Mouse (Mus musculus): ENCODE measurements around the gene Gm20662.

Gene Gm20662

GRCm38 (mm10) chr9:107974491-107975171 is 21.5 kb upstream of the Gm20662 start:
- in situ Hi-C loops (cut with MboI, MseI): loop anchor here in 1 of 2 experiments (10.0 kb wide), 1 partner anchor 1500 kb away; the partner anchor contains the start of genes Parp3 and Rrp9

- in situ Hi-C loops (cut with MboI, MseI): loop anchor here in 1 of 2 experiments (10.0 kb wide), 1 partner anchor 1501 kb away; the partner anchor contains the start of genes Parp3 and Rrp9
These were observed 20.5 kb upstream of the Gm20662 start, which contains the start of gene Uba7 for GRCm38 (mm10) chr9:107975399-107976386. Uba7 (plus strand) TSS chr9:107975505.

DNA sequence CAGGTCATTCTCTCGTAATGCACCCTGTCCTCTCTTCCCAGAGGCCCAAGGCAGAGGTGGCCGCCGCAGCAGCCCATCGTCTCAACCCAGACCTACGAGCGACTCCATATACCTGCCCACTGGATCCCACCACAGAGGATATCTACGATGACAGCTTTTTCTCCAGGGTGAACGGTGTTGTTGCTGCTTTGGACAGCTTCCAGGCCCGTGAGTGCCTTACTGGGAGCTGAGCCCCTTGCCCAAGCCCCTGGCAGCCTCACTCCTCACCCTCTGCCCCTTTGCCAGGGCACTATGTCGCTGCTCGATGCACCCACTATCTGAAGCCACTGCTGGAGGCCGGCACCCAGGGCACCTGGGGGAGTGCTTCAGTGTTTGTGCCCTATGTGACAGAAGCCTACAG is 17.3 kb upstream of the Gm20662 start:
- in situ Hi-C loops (cut with MboI, MseI): loop anchor here in 1 of 2 experiments (10.0 kb wide), 1 partner anchor 1504 kb away; the partner anchor contains the start of genes Parp3 and Rrp9

- in situ Hi-C loops (cut with MboI, MseI): no loop called here
These were observed 14.2 kb upstream of the Gm20662 start for GRCm38 (mm10) chr9:107981684-107982605.

GRCm38 (mm10) chr9:107982681-107983346 is 13.3 kb upstream of the Gm20662 start, which contains the start of gene Gm20661:
Gm20661 (plus strand) TSS chr9:107983058.
- in situ Hi-C loops (cut with MboI, MseI): no loop called here

DNA sequence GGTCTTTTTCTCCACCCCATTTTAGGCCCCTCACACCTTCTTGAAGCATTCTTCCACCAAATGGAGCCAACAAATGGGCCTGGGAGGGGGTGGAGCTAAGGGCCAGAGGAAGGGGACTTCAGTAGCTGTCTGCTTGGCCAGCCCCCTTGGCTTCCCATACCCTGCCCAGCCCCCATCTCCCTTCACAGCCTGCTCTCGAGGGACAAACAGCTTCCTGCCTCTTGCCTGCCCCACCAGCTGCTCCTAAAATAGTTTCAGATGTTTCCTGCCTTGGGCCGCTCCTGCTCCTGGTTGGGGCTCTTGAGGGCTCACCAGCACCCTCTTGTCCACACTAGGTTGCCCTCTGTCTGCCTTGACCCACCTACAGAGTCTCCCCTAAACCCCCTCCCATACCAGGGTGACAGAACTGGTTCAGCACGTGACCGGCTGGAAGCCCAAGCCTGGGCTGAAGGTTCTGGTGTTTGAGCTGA is 12.7 kb upstream of the Gm20662 start:
- in situ Hi-C loops (cut with MboI, MseI): no loop called here

DNA sequence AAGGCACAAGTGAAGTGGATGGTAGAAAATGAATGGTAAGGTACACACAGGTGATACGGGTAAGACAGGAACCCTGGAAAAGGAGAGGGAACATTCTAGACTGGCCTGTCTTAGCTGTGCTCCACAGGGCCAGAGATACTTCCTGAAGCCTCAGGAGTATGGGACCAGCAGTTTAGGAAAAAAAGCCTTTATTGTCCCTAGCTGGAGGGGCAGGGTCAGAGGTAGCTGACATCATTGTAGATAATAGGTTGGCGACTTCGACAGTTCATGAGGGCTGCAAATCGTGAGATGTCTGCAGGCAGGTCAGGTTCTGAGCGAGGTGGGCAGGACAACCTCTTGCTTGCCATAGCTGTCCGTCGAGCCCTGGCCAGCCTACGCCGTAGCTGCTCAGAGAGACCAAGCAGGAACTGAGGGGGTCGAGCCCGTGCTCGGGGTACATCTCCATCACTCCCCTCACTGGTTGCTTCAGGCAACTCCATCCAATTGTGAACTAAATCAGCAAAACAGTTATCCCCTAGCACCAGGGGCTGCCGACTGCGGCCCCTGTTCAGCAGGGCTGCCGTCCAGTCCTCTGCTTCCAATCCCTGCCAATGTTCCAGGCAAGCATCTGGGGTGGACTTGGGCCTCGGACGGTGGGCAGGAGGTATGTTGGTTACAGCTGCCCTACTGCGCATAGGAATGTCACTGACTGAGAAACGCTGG is 11.9 kb upstream of the Gm20662 start:
- in situ Hi-C loops (cut with MboI, MseI): no loop called here

GRCm38 (mm10) chr9:107984754-107985055 is 11.4 kb upstream of the Gm20662 start:
- in situ Hi-C loops (cut with MboI, MseI): no loop called here

DNA sequence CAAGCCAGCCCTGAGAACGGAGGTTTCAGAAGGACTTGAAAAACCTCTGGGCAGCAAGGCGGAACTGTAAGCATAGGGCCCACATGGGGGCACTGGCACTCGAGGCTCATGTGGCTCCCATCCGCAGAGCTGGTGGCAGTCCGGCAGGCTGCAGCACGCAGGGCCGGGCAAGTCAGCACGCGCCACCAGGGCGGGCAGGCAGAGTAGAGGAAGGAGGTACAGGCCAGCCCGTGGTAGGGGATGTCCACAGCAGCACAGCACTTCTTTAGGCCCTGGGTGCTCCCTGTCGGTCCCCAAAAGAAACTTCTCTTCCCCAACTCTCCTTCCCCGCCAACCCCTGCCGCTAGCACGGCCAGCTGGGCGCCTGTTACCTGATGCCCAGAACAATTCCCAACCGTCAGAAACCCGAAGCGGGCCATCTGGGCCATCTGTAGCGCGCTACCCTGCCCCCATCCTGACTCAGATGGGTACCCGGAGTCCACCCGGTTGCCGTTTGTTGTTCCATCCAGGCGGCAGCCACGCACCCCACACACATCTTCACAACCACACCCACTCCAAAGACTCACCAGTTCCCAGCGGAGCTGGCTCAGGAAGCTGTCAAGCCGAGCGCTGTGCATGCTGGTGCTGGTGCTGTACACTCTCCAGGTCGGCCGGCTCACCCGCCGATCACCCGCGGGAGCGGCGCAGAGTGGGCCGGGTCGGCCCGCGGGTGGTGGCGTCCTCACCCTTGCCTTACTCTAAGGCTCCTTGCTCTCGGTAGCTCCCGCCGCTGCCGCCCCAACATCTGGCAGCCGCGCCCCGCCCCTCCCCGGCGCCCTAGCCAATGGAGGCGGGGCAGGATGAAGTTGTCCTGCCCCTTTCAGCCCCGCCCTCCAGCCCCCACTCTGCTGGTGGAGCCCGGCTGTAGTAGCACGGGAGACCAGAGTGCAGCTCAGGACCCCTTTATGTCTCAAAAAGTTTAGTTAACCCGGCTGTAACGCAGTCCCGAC is 10.7 kb upstream of the Gm20662 start, which contains the start of gene Inka1:
Gene Inka1 (minus strand): TSS at position 749 of the 989 bp plus-strand sequence.
- in situ Hi-C loops (cut with MboI, MseI): no loop called here

DNA sequence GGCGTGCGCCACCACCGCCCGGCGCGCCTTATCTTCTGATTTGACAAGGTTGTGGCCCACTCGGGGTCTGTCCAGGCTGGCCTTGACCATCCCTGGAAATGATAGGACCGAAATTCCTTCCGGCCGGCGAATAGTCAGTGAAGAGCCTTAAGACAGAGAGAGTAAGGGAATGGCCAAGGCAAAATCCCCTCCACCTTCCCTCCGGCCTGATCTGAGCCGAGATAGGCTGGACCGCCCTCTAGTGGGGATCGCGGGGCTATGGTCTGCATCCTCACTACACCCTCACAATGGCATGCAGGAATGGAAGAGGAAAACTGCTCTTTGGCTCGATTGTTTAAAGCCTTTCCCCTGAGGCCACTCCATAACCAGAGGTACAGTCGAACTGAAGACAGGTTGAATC is 9.8 kb upstream of the Gm20662 start:
- in situ Hi-C loops (cut with MboI, MseI): no loop called here

DNA sequence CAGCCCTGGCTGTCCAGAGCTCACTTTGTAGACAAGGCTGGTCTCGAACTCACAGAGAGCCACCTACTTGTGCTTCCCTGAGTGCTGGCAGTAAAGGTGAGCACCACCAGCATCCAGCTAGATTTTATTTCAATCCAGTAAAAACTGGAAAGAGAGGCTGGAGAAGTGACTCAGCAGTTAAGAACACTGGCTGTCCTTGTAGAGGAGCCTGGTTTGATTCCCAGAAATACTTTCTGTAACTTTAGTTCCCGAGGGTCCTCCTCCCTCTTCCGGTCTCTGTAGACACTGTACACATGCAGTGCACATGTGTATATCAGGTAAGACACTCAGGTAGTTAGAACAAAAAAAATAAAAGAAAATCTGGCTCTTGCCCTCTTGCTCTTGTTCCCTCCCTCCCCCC is 8.2 kb upstream of the Gm20662 start:
- in situ Hi-C loops (cut with MboI, MseI): no loop called here

DNA sequence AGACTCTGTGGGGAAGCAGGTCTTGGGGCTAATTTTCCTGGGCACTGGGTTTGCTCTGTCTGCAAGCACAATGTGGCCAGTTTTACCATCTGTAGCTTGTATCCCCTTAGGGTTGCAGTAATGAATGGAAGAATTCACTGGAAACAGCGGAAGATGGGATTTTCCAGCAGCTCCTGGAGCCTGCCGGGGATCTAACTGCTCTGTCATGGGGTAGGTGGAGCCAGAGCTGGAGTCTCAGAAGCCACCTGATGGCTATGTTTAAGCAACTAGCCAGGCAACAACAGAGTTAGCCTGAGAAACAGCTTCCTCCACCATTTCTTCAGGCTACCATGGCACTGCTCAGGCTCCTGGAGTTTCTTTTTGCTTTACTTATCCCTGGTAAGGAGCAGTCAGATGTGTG is 4.0 kb upstream of the Gm20662 start, which contains the start of gene Cdhr4:
Gene Cdhr4 (plus strand): TSS at position 301 of the 400 bp plus-strand sequence.
- in situ Hi-C loops (cut with MboI, MseI): loop anchor here in 1 of 2 experiments (5.0 kb wide), 1 partner anchor 100 kb away; no protein-coding TSS in a partner anchor

- in situ Hi-C loops (cut with MboI, MseI): loop anchor here in 1 of 2 experiments (5.0 kb wide), 1 partner anchor 101 kb away; no protein-coding TSS in a partner anchor
These were observed 3.1 kb upstream of the Gm20662 start for GRCm38 (mm10) chr9:107993013-107993412.

DNA sequence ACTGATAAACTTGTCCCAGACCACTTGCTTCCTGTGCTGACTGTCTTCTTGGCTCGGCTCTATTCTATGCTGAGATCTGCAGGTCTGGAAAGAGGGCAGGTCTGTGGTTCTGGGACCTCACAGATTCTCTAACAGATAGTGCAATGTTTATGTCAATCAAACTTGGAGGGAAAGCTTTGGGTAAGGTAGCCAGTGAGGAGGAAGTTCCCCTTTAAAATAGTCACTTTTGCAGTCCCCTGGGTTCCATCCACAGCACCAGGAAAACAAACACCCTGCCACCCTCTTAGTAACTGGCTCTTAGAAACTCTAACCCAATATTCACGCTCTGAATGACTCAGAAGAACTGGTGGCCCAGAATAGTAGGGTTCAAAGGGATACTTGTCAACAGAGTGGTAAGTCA is 1.7 kb upstream of the Gm20662 start:
- in situ Hi-C loops (cut with MboI, MseI): loop anchor here in 1 of 2 experiments (5.0 kb wide), 1 partner anchor 102 kb away; no protein-coding TSS in a partner anchor

- in situ Hi-C loops (cut with MboI, MseI): no loop called here
These were observed 636 bp upstream of the Gm20662 start for GRCm38 (mm10) chr9:107995513-107995912.

- in situ Hi-C loops (cut with MboI, MseI): loop anchor here in 1 of 2 experiments (5.0 kb wide), 1 partner anchor 45 kb away; the partner anchor contains the start of gene Gmppb
These were observed 6.0 kb downstream of the Gm20662 start, which contains the start of gene Ip6k1 for GRCm38 (mm10) chr9:108001922-108002770. Ip6k1 (plus strand) TSS chr9:108002501.
